18 mouse cellular contexts compared by ENCODE assay signal in genomic region chr1:96874636-96875035, GRCm38 (mm10).
"Had no signal": no experiment of that assay in that cellular context is flagged by ENCODE, and none has a peak within 500 bp of the region (broad histone marks: within the 10 kb centered on the region; RNA-seq: fewer than 3 reads in every experiment).

No protein-coding gene starts in this region.

- H3K27me3 ChIP-seq: neural tube, embryonic 15.5 days; stomach, embryonic 15.5 days had no signal

- H3K9me3 ChIP-seq: midbrain, embryonic 10.5 days; midbrain, embryonic 12.5 days; neural tube, embryonic 13.5 days; neural tube, embryonic 15.5 days; stomach, embryonic 15.5 days had no signal

- DNase-seq: lung, adult 18-20 months; lung, embryonic 14.5 days; lung, postnatal 10 days; lung, postnatal 4 days; midbrain, embryonic 14.5 days; retina, postnatal 1 day; right cerebral cortex, adult 18-20 months; right cerebral cortex, postnatal 25 days; right cerebral cortex, postnatal 4 days; thymus, adult 2 months; thymus, postnatal 25 days had no signal

- H3K36me3 ChIP-seq: midbrain, embryonic 10.5 days; midbrain, embryonic 12.5 days; neural tube, embryonic 13.5 days; neural tube, embryonic 15.5 days; stomach, embryonic 15.5 days had no signal

- H3K9ac ChIP-seq: lung, embryonic 14.5 days; midbrain, embryonic 12.5 days; neural tube, embryonic 13.5 days; neural tube, embryonic 15.5 days; stomach, embryonic 15.5 days had no signal

- H3K27ac ChIP-seq: midbrain, embryonic 10.5 days; midbrain, embryonic 12.5 days; neural tube, embryonic 13.5 days; neural tube, embryonic 15.5 days; stomach, embryonic 15.5 days; stomach, postnatal 0 days had no signal

- H3K4me3 ChIP-seq: midbrain, embryonic 10.5 days; midbrain, embryonic 12.5 days; myocyte; neural tube, embryonic 13.5 days; neural tube, embryonic 15.5 days; stomach, embryonic 15.5 days had no signal

- H3K4me1 ChIP-seq: stomach, embryonic 15.5 days had no signal
